Mouse (Mus musculus): ENCODE data around the gene Slc26a6. TPM values are rescaled to one million over a fixed set of nuclear protein-coding genes. Genes with fewer than 3 reads are reported as not detected.

The Slc26a6 gene
- 5.5 and 5.6 TPM in 2 replicates for total RNA-seq (2014; rRNA removed)
- polyA plus RNA-seq (2012; rRNA removed), result 5.4 and 6.7 TPM in 2 replicates

DNA sequence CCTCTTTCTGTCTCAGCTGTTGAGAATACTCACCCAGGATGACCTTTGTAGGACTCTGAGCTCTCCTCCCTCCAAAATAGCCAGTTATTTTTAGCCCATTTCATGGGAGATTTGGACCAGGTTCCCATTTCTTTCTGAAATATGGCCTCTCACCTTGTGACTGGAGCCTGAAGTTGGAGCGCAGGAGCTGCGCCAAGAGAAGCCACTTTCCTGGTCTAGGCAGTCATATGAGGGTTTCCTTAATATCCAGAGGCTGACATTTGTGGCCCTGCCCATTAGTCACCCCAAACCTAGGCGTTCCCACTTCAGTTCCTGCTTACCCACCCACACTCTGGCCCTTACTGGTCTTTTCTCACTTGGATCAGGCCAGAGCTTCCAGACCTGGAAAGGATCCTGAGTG lies at the start of gene Slc26a6:
Gene Slc26a6, plus strand, starts transcription at position 308 of the 400 bp plus-strand sequence.
- DNase-seq (ENCODE audit: extremely low read depth, low read depth, low spot score), result peak; percentile 46

GRCm38 (mm10) chr9:108805768-108806167 lies 47.3 kb upstream of the Slc26a6 start:
- 91% methylated on average over 8 of the region's 8 CpGs for WGBS
- no peak overlapping the region for H3K4me3 ChIP-seq (ENCODE audit: insufficient read depth, low read depth, low read length)
- H3K79me2 ChIP-seq (ENCODE audit: control insufficient read depth, insufficient read depth, low read length), result no peaks in the 10 kb centered on the region
- H3K27ac ChIP-seq (replicated peaks; ENCODE audit: insufficient read depth, low read depth, low read length), result no peak overlapping the region
- H3K36me3 ChIP-seq (ENCODE audit: control insufficient read depth, insufficient read depth, low read length), result peaks cover 44% of the 10 kb centered on the region
- DNase-seq (ENCODE audit: extremely low read depth, low read depth, low spot score), result no peak
- no peaks in the 10 kb centered on the region for H3K27me3 ChIP-seq (ENCODE audit: control insufficient read depth, insufficient read depth, low read length)
- H3K9ac ChIP-seq (ENCODE audit: low read depth, low read length), result no peak overlapping the region
- no peak for TF ChIP-seq CTCF (IDR thresholded peaks at IDR 0.05; ENCODE audit: low read depth, low read length)
- no peak for TF ChIP-seq POLR2A (IDR thresholded peaks at IDR 0.05; ENCODE audit: extremely low read depth, insufficient read depth, low read length)
- H3K4me1 ChIP-seq (ENCODE audit: control insufficient read depth, insufficient read depth, low read length), result peaks cover 4% of the 10 kb centered on the region; the same call in 1 of the 2 replicates

More for the DNA sequence above, at the start of gene Slc26a6:
- peak within 1 kb of the TSS; percentile 75 for H3K4me3 ChIP-seq (ENCODE audit: insufficient read depth, low read depth, low read length)
- peak within 1 kb of the TSS; percentile 64 for H3K27ac ChIP-seq (replicated peaks; ENCODE audit: insufficient read depth, low read depth, low read length)
- peak within 1 kb of the TSS; percentile 70 for H3K9ac ChIP-seq (ENCODE audit: low read depth, low read length)
- H3K27me3 ChIP-seq (ENCODE audit: control insufficient read depth, insufficient read depth, low read length), result no peaks in the 10 kb centered on the region
- peaks cover 8% of the 10 kb centered on the region for H3K4me1 ChIP-seq (ENCODE audit: control insufficient read depth, insufficient read depth, low read length)
- WGBS, result 86% methylated on average over 3 of the region's 3 CpGs
- H3K79me2 ChIP-seq (ENCODE audit: control insufficient read depth, insufficient read depth, low read length), result no peaks in the 10 kb centered on the region
- H3K36me3 ChIP-seq (ENCODE audit: control insufficient read depth, insufficient read depth, low read length), result no peaks in the 10 kb centered on the region
- TF ChIP-seq CTCF (IDR thresholded peaks at IDR 0.05; ENCODE audit: low read depth, low read length) (no peak), POLR2A (IDR thresholded peaks at IDR 0.05; ENCODE audit: extremely low read depth, insufficient read depth, low read length) (no peak)

DNA sequence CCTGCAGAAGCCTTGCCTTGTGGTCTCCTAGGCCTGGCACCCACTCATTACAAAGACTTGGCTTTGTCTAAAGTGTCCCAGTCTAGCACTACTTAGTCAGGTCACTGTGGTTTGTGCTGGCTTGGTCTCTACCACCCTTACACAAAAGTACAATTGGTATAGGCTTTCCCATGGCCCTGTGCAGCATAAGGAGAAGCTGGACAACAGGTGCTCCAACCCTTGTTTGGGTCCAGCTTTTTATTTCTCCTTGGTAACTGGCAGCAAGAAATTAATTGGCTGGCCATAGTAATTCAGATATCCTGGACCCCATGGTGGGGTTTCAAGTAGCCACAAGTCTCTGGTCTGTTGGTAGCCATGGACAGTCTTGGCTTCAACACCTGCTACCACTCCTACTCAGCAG lies 46.7 kb upstream of the Slc26a6 start:
- Histone ChIP-seq H3K79me2 (ENCODE audit: control insufficient read depth, insufficient read depth, low read length) (no peaks in the 10 kb centered on the region), H3K27ac (replicated peaks; ENCODE audit: insufficient read depth, low read depth, low read length) (no peak overlapping the region), H3K36me3 (ENCODE audit: control insufficient read depth, insufficient read depth, low read length) (peaks cover 39% of the 10 kb centered on the region), H3K9ac (ENCODE audit: low read depth, low read length) (no peak overlapping the region), H3K27me3 (ENCODE audit: control insufficient read depth, insufficient read depth, low read length) (no peaks in the 10 kb centered on the region), H3K4me3 (ENCODE audit: insufficient read depth, low read depth, low read length) (no peak overlapping the region), H3K4me1 (ENCODE audit: control insufficient read depth, insufficient read depth, low read length) (peaks cover 4% of the 10 kb centered on the region; the same call in 1 of the 2 replicates)
- no peak for DNase-seq (ENCODE audit: extremely low read depth, low read depth, low spot score)
- TF ChIP-seq CTCF (IDR thresholded peaks at IDR 0.05; ENCODE audit: low read depth, low read length), result no peak
- TF ChIP-seq POLR2A (IDR thresholded peaks at IDR 0.05; ENCODE audit: extremely low read depth, insufficient read depth, low read length), result no peak

GRCm38 (mm10) chr9:108806831-108807230 lies 46.3 kb upstream of the Slc26a6 start:
- Histone ChIP-seq H3K9ac (ENCODE audit: low read depth, low read length) (no peak overlapping the region), H3K79me2 (ENCODE audit: control insufficient read depth, insufficient read depth, low read length) (no peaks in the 10 kb centered on the region), H3K27ac (replicated peaks; ENCODE audit: insufficient read depth, low read depth, low read length) (no peak overlapping the region), H3K4me3 (ENCODE audit: insufficient read depth, low read depth, low read length) (no peak overlapping the region), H3K36me3 (ENCODE audit: control insufficient read depth, insufficient read depth, low read length) (peaks cover 35% of the 10 kb centered on the region), H3K27me3 (ENCODE audit: control insufficient read depth, insufficient read depth, low read length) (no peaks in the 10 kb centered on the region), H3K4me1 (ENCODE audit: control insufficient read depth, insufficient read depth, low read length) (peaks cover 4% of the 10 kb centered on the region; the same call in 1 of the 2 replicates)
- WGBS, result 41% methylated on average over 1 of the region's 1 CpGs
- TF ChIP-seq POLR2A (IDR thresholded peaks at IDR 0.05; ENCODE audit: extremely low read depth, insufficient read depth, low read length), result no peak
- TF ChIP-seq CTCF (IDR thresholded peaks at IDR 0.05; ENCODE audit: low read depth, low read length), result no peak
- no peak for DNase-seq (ENCODE audit: extremely low read depth, low read depth, low spot score)

DNA sequence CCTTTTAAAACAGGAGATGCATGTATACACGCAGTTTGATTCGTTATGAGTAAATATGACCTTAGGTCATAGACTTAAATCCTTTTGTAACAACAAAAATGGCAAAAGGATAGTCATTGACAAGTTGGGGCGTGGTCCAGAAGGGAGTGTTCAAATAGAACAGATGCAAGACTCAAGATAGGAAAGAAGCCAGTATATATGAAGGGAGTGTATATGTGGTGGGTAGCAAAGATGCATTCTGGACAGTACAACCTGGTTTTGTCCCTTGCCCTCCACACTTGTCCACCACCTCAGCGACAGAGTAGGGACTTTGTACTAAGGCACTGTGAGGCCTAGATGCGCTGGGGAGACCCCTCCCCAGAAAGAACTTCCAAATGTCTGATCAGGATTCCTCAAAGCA lies 45.4 kb upstream of the Slc26a6 start:
- WGBS, result 39% methylated on average over 5 of the region's 5 CpGs
- Histone ChIP-seq H3K4me1 (ENCODE audit: control insufficient read depth, insufficient read depth, low read length) (peaks cover 4% of the 10 kb centered on the region; the same call in 1 of the 2 replicates), H3K27me3 (ENCODE audit: control insufficient read depth, insufficient read depth, low read length) (no peaks in the 10 kb centered on the region), H3K9ac (ENCODE audit: low read depth, low read length) (no peak overlapping the region), H3K27ac (replicated peaks; ENCODE audit: insufficient read depth, low read depth, low read length) (no peak overlapping the region), H3K4me3 (ENCODE audit: insufficient read depth, low read depth, low read length) (no peak overlapping the region), H3K36me3 (ENCODE audit: control insufficient read depth, insufficient read depth, low read length) (peaks cover 29% of the 10 kb centered on the region), H3K79me2 (ENCODE audit: control insufficient read depth, insufficient read depth, low read length) (no peaks in the 10 kb centered on the region)
- no peak for DNase-seq (ENCODE audit: extremely low read depth, low read depth, low spot score)
- no peak for TF ChIP-seq POLR2A (IDR thresholded peaks at IDR 0.05; ENCODE audit: extremely low read depth, insufficient read depth, low read length)
- no peak for TF ChIP-seq CTCF (IDR thresholded peaks at IDR 0.05; ENCODE audit: low read depth, low read length)

DNA sequence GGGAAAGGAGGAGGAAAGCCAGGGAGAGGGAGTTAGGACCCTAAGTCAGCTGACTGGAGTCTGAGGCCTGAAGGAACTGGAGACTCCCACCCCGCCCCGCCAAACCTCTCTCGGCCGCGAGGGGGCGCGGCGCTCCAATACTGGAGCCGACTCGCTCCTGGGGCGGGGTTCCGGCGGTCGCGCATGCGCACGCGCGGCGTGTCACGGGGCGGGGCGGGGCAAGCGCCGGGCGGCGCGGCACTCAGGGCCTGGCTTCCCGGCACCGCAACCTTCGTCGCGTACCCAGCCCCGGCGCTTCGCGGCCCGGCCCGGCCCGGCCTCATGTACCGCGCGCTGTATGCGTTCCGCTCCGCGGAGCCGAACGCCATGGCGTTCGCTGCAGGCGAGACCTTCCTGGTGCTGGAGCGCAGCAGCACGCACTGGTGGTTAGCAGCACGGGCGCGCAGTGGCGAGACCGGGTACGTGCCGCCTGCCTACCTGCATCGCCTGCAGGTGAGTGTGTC lies 44.9 kb upstream of the Slc26a6 start, which contains the start of gene Nckipsd:
Gene Nckipsd, plus strand, starts transcription at position 206 of the 503 bp plus-strand sequence.
- Histone ChIP-seq H3K27ac (replicated peaks; ENCODE audit: insufficient read depth, low read depth, low read length) (peak within 1 kb of the TSS; percentile 23; the same call in 1 of the 2 replicates), H3K9ac (ENCODE audit: low read depth, low read length) (peak within 1 kb of the TSS; percentile 99), H3K4me1 (ENCODE audit: control insufficient read depth, insufficient read depth, low read length) (peaks cover 4% of the 10 kb centered on the region; the same call in 1 of the 2 replicates), H3K36me3 (ENCODE audit: control insufficient read depth, insufficient read depth, low read length) (peaks cover 26% of the 10 kb centered on the region), H3K4me3 (ENCODE audit: insufficient read depth, low read depth, low read length) (peak within 1 kb of the TSS; percentile 91), H3K79me2 (ENCODE audit: control insufficient read depth, insufficient read depth, low read length) (no peaks in the 10 kb centered on the region), H3K27me3 (ENCODE audit: control insufficient read depth, insufficient read depth, low read length) (no peaks in the 10 kb centered on the region)
- 1% methylated on average over 62 of the region's 62 CpGs for WGBS
- no peak for DNase-seq (ENCODE audit: extremely low read depth, low read depth, low spot score)
- TF ChIP-seq CTCF (IDR thresholded peaks at IDR 0.05; ENCODE audit: low read depth, low read length) (peak; percentile 81), POLR2A (IDR thresholded peaks at IDR 0.05; ENCODE audit: extremely low read depth, insufficient read depth, low read length) (0 out of 2 replicates have a peak, but pooled peaks have one; percentile 39)

All from liver, adult 2 months (tissue).